Mouse (Mus musculus) mouse trophoblast stem cell (cell line): ENCODE measurements around the gene Polr2l.

Source experiments
- in situ Hi-C, 2 experiments: fragments of 300-500 bp; cut with MseI, MboI; formaldehyde crosslinking; loops; 2 replicates in 1 of 2; 3 replicates in 1 of 2; pipeline ENCODE4 v1.15.1; 2025

Polr2l gene

GRCm38 (mm10) chr7:141432741-141433516 is 42.0 kb downstream of the Polr2l start:
- in situ Hi-C loops: no loop called here

GRCm38 (mm10) chr7:141432186-141432611 is 42.7 kb downstream of the Polr2l start:
- in situ Hi-C loops: no loop called here

- in situ Hi-C loops: no loop called here
These were observed 43.3 kb downstream of the Polr2l start for GRCm38 (mm10) chr7:141431434-141432185.

GRCm38 (mm10) chr7:141430585-141431240 is 44.2 kb downstream of the Polr2l start:
- in situ Hi-C loops: no loop called here

- in situ Hi-C loops: no loop called here
These were observed 44.9 kb downstream of the Polr2l start for GRCm38 (mm10) chr7:141429840-141430584.

- in situ Hi-C loops: no loop called here
These were observed 45.6 kb downstream of the Polr2l start, which contains the start of gene Cend1 for GRCm38 (mm10) chr7:141429310-141429709. Cend1 (minus strand) TSS chr7:141429491.

GRCm38 (mm10) chr7:141428701-141429100 is 46.2 kb downstream of the Polr2l start:
- in situ Hi-C loops: no loop called here

- in situ Hi-C loops: no loop called here
These were observed 47.8 kb downstream of the Polr2l start for GRCm38 (mm10) chr7:141426948-141427730.

- in situ Hi-C loops: no loop called here
These were observed 51.1 kb downstream of the Polr2l start for GRCm38 (mm10) chr7:141423811-141424210.
